Mouse (Mus musculus) myocyte (in vitro differentiated cells): ENCODE measurements at regions not wholly inside any gene's neighbourhood (a gene's known extent, or its start where the extent isn't known, plus 50 kb on each side); places are given as distances from the start of the nearest gene placed in this dataset.

Source experiments
- CEBPB ChIP-seq: IDR thresholded peaks from 2 replicates; pipeline ENCODE4 v1.6.1; 2011; ENCODE audit warnings: mild to moderate bottlenecking, moderate library complexity; ENCODE audit not compliant: poor library complexity, insufficient read depth, severe bottlenecking
- E2F4 ChIP-seq: IDR thresholded peaks from one replicate; pipeline ENCODE4 v1.6.1; 2011; ENCODE audit warnings: mild to moderate bottlenecking, control low read depth, moderate library complexity; ENCODE audit not compliant: insufficient read depth
- MAX ChIP-seq: IDR thresholded peaks from one replicate; pipeline ENCODE4 v1.6.1; 2011; ENCODE audit warnings: low read depth, mild to moderate bottlenecking, control low read depth

DNA sequence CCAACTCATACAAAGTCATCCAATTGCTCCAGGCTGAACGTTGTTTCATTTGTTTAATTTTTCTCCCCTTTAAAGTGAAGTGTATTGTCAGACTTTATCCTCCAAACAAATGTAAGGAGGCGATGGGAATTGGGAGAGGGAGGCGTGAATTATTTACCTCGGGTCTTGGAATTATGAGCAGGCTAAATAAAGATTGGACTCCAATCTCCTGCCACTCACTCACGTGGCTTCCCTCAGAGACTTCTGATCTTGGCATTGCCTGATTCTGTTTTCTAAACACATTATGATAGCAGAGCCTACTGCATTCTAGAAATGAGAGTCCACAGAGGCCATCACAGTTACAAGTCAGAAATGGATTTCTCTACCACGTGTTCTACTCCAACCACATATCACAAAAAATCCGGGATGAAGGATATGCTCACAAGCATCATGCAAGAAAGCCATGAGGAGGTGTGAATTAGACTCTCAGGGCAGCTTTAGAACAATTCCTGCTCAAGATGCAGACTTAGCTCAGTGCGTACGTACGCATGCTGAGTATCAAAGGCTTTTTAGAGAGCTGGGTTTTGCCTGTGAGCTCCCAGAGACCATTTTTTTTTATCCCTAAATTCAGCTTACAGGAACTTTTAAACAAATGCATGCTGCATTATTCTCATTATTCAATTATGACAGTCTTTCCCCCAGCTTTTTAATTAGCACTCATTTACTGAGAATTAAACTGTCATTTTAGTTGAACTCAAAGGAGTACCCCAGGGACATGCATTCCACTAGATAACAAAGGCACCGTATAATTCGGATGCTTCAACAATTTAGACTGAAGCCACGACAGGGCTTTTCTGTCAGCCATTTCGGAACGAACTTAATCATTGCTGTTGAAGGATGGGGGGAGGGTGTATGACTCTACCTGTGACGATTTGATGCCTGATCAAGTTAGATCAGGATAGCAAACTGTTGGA is 269.2 kb upstream of the Ubash3b start:
- no peak for TF ChIP-seq E2F4
- TF ChIP-seq MAX, result no peak
- TF ChIP-seq CEBPB, result no peak
